Mouse (Mus musculus): Measurements from ENCODE around the gene Ap5s1.

- TF ChIP-seq CTCF (IDR thresholded peaks at IDR 0.05) (peak; percentile 58), POLR2A (IDR thresholded peaks at IDR 0.05; ENCODE audit: insufficient read depth, low read depth, low read length) (peak; percentile 62; the same call in 1 of the 2 replicates), EP300 (IDR thresholded peaks at IDR 0.05; ENCODE audit: insufficient read depth, low read depth, low read length) (0 out of 2 replicates have a peak, but pooled peaks have one; percentile 38)
These were observed 19.9 kb upstream of the Ap5s1 start, which contains the start of the genes Cdc25b and Spef1 for GRCm38 (mm10) chr2:131186771-131187601.

Data from heart, adult 2 months (tissue).